Mouse (Mus musculus) embryonic facial prominence, embryonic 14.5 days (tissue): ENCODE results near the gene Gm28230. TPM values are rescaled to one million over a fixed set of nuclear protein-coding genes. Genes with fewer than 3 reads are reported as not detected.

Source experiments
- ATAC-seq: fragments of 200-750 bp; cut with Nextera tagmentation; 2 replicates; pipeline ENCODE4 v1.8.0; 2017; ENCODE audit warnings: low read depth, moderate number of reproducible peaks, moderate TSS enrichment
- DNase-seq: peaks from one replicate; pipeline ENCODE4 v3.0.0-alpha.2; 2015; ENCODE audit warnings: low spot score
- H3K27ac ChIP-seq: fragments of 300-500 bp; sonication (generic); replicated peaks from 2 replicates; pipeline ENCODE4 v1.5.1; 2014; ENCODE audit warnings: low read depth, mild to moderate bottlenecking, low read length, moderate library complexity
- H3K27me3 ChIP-seq: fragments of 300-500 bp; sonication (generic); replicated peaks from 2 replicates; pipeline ENCODE4 v1.6.1; 2014; ENCODE audit warnings: low read length; ENCODE audit not compliant: control insufficient read depth, insufficient read depth
- H3K36me3 ChIP-seq: fragments of 300-500 bp; sonication (generic); 2 replicates; pipeline ENCODE4 v1.6.1; 2014; ENCODE audit warnings: low read length, mixed read lengths; ENCODE audit not compliant: control insufficient read depth, insufficient read depth
- H3K4me1 ChIP-seq: fragments of 300-500 bp; sonication (generic); 2 replicates; pipeline ENCODE4 v1.6.1; 2014; ENCODE audit warnings: antibody characterized with exemption, low read length; ENCODE audit not compliant: control insufficient read depth, insufficient read depth
- H3K4me2 ChIP-seq: fragments of 300-500 bp; sonication (generic); 2 replicates; pipeline ENCODE4 v1.6.1; 2014; ENCODE audit warnings: low read depth, mild to moderate bottlenecking, low read length, moderate library complexity, mixed read lengths
- H3K4me3 ChIP-seq: fragments of 300-500 bp; sonication (generic); 2 replicates; pipeline ENCODE4 v1.5.1; 2014; ENCODE audit warnings: low read depth, mild to moderate bottlenecking, low read length
- H3K9ac ChIP-seq: fragments of 300-500 bp; sonication (generic); 2 replicates; pipeline ENCODE4 v1.6.1; 2014; ENCODE audit warnings: low read depth, mild to moderate bottlenecking, low read length, moderate library complexity, mixed read lengths
- H3K9me3 ChIP-seq: fragments of 300-500 bp; sonication (generic); 2 replicates; pipeline ENCODE4 v1.6.1; 2016; ENCODE audit warnings: low read length; ENCODE audit not compliant: control insufficient read depth
- WGBS: fragments of 180-500 bp; shearing (Covaris S2); extraction: QIAGEN DNeasy Blood & Tissue Kit; methylation state at CpG from one replicate; pipeline ENCODE4 v1.1.7; 2014; 5-methylcytosine and 5-hydroxymethylcytosine counted together
- polyA plus RNA-seq: library from polyadenylated mRNA; unstranded; fragments of >200 nt; fragmentation: Nextera tagmentation; extraction: Ambion mirVana; gene quantifications from 2 replicates; pipeline ENCODE4 v1.2.1, GENCODE M21; 2014

Gm28230 gene
- polyA plus RNA-seq, 1 experiment from 2014 or later: not detected

DNA sequence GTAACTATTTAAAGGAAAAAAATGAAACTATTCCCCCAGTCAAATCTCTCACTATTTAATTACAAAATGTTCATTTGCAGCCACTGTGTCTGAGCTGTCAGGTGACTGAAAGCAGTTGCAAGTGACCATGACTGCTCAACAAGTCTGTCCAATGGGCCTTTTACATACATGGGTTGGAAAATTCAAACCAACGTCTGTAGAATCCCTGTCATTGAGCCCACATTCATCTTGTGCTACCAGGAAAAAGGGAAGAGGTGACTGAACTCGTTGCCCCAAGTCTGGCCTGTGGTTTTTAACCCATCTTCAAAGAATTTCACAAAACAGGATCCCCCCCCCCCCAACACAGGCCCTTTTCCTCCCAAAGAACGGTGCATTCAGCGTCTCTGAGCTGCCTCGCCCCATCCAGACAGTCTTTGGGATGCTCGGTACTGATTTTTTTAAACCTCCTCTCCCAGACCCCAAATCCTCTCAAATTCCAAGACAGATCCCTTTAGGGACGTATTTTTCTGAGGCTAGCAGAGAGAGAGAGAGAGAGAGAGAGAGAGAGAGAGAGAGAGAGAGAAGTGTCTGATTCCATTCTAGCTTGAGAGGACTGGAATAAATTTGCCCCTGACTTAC is 30.6 kb upstream of the Gm28230 start:
- H3K4me2 ChIP-seq: no peak overlapping the region
- no peak overlapping the region for H3K9ac ChIP-seq

DNA sequence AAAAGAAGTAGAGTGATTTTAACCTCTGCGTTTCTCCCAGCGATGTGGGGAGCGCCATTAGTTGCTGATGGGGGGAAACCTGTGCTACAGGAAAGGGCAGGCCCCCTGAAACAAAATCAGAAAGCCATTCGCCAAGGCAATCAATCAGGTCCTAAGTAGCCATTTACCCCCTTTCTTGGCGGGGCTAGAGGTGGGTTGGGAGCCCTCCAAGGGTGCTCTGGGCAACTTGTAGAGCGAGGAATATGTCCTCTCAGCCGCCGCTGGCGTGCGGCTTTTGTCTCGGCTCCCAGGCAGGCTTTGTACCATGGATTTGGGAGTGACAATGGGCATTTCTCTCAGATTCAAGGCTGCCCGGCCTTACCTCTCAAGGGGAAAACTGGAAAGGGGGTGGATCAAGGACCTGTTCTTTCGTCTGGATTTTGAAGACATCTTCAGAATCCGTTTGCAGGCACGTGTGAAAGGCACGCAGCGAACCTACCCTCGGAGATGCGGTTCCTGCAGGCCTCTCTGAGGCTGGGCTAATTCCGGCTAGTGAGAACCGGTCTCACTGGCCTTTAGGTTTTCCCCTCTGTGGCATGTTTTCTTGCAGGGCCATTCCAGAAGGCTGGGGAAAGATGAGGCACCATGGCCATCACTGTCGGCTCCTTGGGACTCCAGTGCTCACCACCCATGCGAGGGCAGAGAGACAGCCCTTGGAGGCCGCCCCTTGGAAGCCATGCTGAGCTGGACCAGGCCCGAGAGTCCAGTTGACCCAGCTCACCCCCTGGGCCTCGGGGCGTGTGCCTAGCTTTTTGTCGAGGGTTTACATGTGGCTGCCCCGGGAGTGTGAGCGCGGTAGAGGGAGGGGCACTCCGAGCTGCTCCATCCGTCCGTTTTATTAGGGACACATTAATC is 29.8 kb upstream of the Gm28230 start:
- ATAC-seq (no peak), DNase-seq (no peak)
- Histone ChIP-seq H3K4me2 (no peak overlapping the region), H3K27ac (no peak overlapping the region), H3K36me3 (no peaks in the 10 kb centered on the region), H3K9ac (no peak overlapping the region), H3K4me3 (no peak overlapping the region), H3K27me3 (peaks cover 100% of the 10 kb centered on the region), H3K4me1 (peaks cover 6% of the 10 kb centered on the region), H3K9me3 (no peaks in the 10 kb centered on the region)
- 3% methylated on average over 34 of the region's 34 CpGs for WGBS

More for the DNA sequence above, 30.6 kb upstream of the Gm28230 start:
- H3K27ac ChIP-seq: no peak overlapping the region
- H3K4me3 ChIP-seq: no peak overlapping the region
- peaks cover 100% of the 10 kb centered on the region for H3K27me3 ChIP-seq
- no peaks in the 10 kb centered on the region for H3K9me3 ChIP-seq
- peaks cover 6% of the 10 kb centered on the region for H3K4me1 ChIP-seq
- ATAC-seq (no peak), DNase-seq (no peak)
- 4% methylated on average over 7 of the region's 7 CpGs for WGBS
- no peaks in the 10 kb centered on the region for H3K36me3 ChIP-seq

DNA sequence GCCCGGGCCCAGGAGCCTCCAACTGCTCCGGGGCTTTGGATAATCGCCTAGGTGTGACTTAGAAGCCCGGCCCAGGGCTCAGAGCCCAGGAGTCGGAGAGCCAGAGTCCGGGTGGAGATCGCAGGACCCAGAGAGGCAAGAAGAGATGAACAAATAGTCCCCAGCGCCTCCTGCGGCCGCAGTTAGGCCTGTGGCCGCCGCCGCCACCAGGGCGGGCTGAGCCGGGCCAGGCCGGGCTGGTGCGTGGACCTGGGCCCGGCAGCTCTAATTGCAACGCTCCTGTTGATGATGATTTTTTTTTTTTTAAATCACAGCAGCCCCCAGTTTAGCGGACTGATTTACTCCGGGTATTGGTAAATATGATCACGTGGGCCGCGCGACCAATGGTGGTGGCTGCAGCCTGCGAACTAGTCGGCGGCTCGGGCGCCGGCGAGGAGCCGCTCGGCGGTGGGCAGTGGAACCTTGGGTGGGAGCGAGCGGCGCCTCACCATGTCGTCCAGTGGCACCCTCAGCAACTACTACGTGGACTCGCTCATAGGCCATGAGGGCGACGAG is 28.9 kb upstream of the Gm28230 start, which contains the start of gene Hoxd9:
Gene Hoxd9, plus strand, starts transcription at position 161 of the 555 bp plus-strand sequence.
- Histone ChIP-seq H3K4me2 (peak within 1 kb of the TSS; percentile 53), H3K9ac (peak within 1 kb of the TSS; percentile 30), H3K4me1 (peaks cover 6% of the 10 kb centered on the region), H3K27me3 (peaks cover 99% of the 10 kb centered on the region), H3K36me3 (no peaks in the 10 kb centered on the region), H3K9me3 (no peaks in the 10 kb centered on the region), H3K4me3 (peak within 1 kb of the TSS; percentile 37), H3K27ac (no peak within 1 kb of the TSS)
- ATAC-seq (peak; percentile 54; the same call in 1 of the 2 replicates), DNase-seq (no peak)
- under 1% methylated on average over 38 of the region's 43 CpGs for WGBS

DNA sequence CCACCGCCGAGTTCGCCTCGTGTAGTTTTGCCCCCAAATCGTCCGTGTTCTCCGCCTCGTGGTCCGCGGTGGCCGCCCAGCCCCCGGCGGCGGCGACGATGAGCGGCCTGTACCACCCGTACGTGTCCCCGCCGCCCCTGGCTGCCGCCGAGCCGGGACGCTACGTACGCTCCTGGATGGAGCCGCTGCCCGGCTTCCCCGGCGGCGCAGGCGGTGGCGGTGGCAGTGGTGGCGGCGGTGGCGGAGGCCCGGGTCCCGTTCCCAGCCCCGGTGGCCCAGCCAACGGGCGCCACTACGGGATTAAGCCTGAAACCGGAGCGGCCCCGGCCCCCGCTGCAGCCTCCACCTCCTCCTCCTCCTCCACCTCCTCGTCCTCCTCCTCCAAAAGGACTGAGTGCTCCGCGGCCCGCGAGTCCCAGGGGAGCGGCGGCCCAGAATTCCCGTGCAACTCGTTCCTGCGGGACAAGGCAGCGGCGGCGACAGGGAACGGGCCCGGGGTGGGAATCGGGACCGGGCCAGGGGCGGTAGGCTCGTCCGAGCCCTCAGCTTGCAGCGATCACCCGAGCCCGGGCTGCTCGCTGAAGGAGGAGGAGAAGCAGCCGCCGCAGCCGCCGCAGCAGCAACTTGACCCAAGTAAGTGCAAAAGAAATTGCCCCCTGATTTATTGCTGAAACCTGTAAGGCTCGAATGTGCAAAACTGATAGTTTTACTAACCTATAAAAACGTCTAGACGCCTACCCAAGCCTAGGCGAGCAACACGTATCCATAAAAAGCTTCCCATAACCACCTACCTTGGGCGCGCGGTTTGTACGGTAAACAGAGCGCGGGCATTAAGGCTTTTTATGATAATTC is 28.1 kb upstream of the Gm28230 start:
- Histone ChIP-seq H3K4me3 (peak overlapping the region; percentile 37), H3K27ac (no peak overlapping the region), H3K4me1 (peaks cover 6% of the 10 kb centered on the region), H3K36me3 (no peaks in the 10 kb centered on the region), H3K27me3 (peaks cover 99% of the 10 kb centered on the region), H3K4me2 (peak overlapping the region; percentile 53), H3K9me3 (no peaks in the 10 kb centered on the region), H3K9ac (peak overlapping the region; percentile 30)
- no peak for DNase-seq
- ATAC-seq: peak; percentile 30; the same call in 1 of the 2 replicates
- under 1% methylated on average over 27 of the region's 86 CpGs for WGBS

DNA sequence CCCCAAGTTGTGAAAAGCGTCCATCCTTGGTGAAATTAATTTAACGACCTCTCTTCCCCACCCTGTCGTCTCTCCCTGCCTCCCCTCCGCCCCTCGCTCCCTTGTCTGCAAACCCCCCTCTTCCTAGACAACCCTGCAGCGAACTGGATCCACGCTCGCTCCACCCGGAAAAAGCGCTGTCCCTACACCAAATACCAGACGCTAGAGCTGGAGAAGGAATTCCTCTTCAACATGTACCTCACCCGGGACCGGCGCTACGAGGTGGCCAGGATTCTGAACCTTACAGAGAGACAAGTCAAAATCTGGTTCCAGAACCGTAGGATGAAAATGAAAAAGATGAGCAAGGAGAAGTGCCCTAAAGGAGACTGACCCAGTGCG is 27.5 kb upstream of the Gm28230 start:
- Histone ChIP-seq H3K9ac (no peak overlapping the region), H3K27me3 (peaks cover 99% of the 10 kb centered on the region), H3K27ac (no peak overlapping the region), H3K4me1 (peaks cover 6% of the 10 kb centered on the region), H3K36me3 (no peaks in the 10 kb centered on the region), H3K4me3 (peak overlapping the region; percentile 37), H3K4me2 (0 out of 2 replicates have a peak overlapping the region, but pooled peaks have one; percentile 53), H3K9me3 (no peaks in the 10 kb centered on the region)
- DNase-seq (no peak), ATAC-seq (no peak)
- 2% methylated on average over 17 of the region's 17 CpGs for WGBS

DNA sequence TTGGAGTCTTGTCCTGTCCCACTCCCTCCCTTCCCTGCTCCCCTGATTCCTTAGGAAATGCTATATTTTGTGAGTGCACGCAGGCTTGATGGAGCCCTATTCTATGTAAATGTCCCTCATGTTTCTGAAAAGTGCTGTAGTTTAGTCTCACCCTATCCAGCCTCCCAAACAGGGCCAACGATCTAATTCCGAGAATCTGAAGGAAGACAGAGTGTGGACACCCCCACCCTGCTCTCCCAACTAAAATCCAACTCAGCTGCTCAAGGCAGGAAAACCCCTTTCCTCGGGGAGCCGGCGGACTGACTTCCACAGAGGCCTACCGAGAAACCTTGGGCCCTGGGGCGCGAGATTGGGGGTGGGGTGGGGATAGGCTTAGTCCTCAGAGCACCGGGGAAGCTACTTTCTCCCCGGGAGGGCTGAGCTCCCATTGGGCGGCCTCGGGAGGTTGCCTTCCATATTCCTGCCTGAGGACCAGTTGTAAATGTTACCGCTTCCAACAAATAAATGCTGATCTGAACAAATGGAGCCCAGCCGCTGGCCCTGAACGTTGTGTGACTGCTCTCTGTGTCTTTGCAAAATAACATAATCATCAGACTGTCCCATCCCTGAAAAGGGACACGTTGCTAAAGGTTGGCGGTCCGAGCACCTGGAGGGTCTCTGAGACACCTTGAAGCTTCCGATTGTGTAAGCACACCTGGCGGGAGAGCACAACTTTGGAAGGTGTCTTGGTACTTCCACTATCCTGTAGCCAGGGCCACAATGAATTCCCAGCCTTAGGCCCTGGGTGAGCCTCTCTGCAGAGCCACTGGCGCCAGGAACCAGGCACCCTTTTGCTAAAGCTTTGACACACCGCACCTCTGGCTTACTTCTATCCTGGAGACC is 26.6 kb upstream of the Gm28230 start:
- DNase-seq (no peak), ATAC-seq (no peak)
- H3K4me1 ChIP-seq: peaks cover 10% of the 10 kb centered on the region
- H3K9ac ChIP-seq: no peak overlapping the region
- peaks cover 99% of the 10 kb centered on the region for H3K27me3 ChIP-seq
- no peak overlapping the region for H3K27ac ChIP-seq
- 11% methylated on average over 20 of the region's 23 CpGs for WGBS
- H3K4me2 ChIP-seq: no peak overlapping the region
- no peaks in the 10 kb centered on the region for H3K9me3 ChIP-seq
- no peak overlapping the region for H3K4me3 ChIP-seq
- H3K36me3 ChIP-seq: no peaks in the 10 kb centered on the region

DNA sequence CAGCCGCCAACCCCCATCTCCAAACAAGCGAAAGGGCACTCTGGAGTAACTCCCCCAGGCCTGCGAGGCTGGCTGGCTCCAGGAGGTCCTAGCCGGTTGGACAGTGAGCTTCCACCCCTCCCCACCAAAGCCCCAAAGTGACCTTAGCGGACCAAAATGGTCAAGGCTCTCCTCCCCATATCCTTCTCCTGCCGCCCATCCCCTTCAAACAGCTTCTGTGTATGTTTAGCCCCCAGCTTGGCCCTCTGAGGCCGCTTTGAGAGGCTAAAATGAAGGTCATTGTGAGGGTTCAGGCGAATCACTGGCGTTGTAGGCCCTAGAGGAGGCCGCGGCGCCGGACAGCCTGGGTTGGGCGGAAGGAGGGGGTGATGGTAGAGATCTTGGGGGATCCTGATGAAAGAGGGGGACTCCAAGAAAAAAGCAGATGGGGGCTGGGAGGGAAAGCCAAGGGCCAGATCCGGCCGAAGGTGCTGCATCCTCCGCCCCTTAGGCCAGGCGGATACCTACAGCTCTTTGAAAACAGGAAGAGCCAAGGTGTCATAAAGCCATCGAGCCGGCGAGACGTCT is 25.9 kb upstream of the Gm28230 start:
- H3K4me1 ChIP-seq: peaks cover 17% of the 10 kb centered on the region
- peaks cover 97% of the 10 kb centered on the region for H3K27me3 ChIP-seq
- H3K9ac ChIP-seq: no peak overlapping the region
- DNase-seq (no peak), ATAC-seq (no peak)
- H3K36me3 ChIP-seq: no peaks in the 10 kb centered on the region
- H3K4me3 ChIP-seq: no peak overlapping the region
- no peaks in the 10 kb centered on the region for H3K9me3 ChIP-seq
- H3K27ac ChIP-seq: no peak overlapping the region
- no peak overlapping the region for H3K4me2 ChIP-seq
- WGBS: 7% methylated on average over 22 of the region's 22 CpGs
